Mouse (Mus musculus): Measurements from ENCODE around the gene Ccdc57. TPM values are rescaled to one million over a fixed set of nuclear protein-coding genes. Genes with fewer than 3 reads are reported as not detected.

Gene Ccdc57
- polyA plus RNA-seq, 1 experiment from 2014 or later = 1.3 TPM

- Histone ChIP-seq H3K4me3 (ENCODE audit: low read depth, low read length) (no peak overlapping the region), H3K9me3 (ENCODE audit: control insufficient read depth) (no peaks in the 10 kb centered on the region), H3K4me2 (replicated peaks; ENCODE audit: low read depth) (no peak overlapping the region), H3K27me3 (replicated peaks; ENCODE audit: control insufficient read depth, insufficient read depth, low read length) (no peaks in the 10 kb centered on the region), H3K9ac (ENCODE audit: low read depth, low read length) (no peak overlapping the region), H3K27ac (ENCODE audit: low read depth, low read length) (no peak overlapping the region), H3K4me1 (replicated peaks; ENCODE audit: control insufficient read depth, insufficient read depth, low read length) (no peaks in the 10 kb centered on the region), H3K36me3 (ENCODE audit: control insufficient read depth, insufficient read depth) (peaks cover 100% of the 10 kb centered on the region)
- WGBS = 95% methylated on average over 16 of the region's 16 CpGs
- ATAC-seq = no peak
- TF ChIP-seq CTCF (IDR thresholded peaks at IDR 0.05; ENCODE audit: low read depth) = no peak
Measured at GRCm38 (mm10) chr11:120812068-120812467, 120.6 kb downstream of the Ccdc57 start.

- no peaks in the 10 kb centered on the region for H3K27me3 ChIP-seq (replicated peaks; ENCODE audit: control insufficient read depth, insufficient read depth, low read length)
- no peak overlapping the region for H3K4me3 ChIP-seq (ENCODE audit: low read depth, low read length)
- H3K4me1 ChIP-seq (replicated peaks; ENCODE audit: control insufficient read depth, insufficient read depth, low read length) = 0 out of 2 replicates have a peak, but pooled peaks cover 3% of the 10 kb centered on the region
- no peak overlapping the region for H3K9ac ChIP-seq (ENCODE audit: low read depth, low read length)
- H3K4me2 ChIP-seq (replicated peaks; ENCODE audit: low read depth) = no peak overlapping the region
- no peak for TF ChIP-seq CTCF (IDR thresholded peaks at IDR 0.05; ENCODE audit: low read depth)
- no peaks in the 10 kb centered on the region for H3K9me3 ChIP-seq (ENCODE audit: control insufficient read depth)
- 80% methylated on average over 12 of the region's 12 CpGs for WGBS
- peaks cover 70% of the 10 kb centered on the region for H3K36me3 ChIP-seq (ENCODE audit: control insufficient read depth, insufficient read depth)
- H3K27ac ChIP-seq (ENCODE audit: low read depth, low read length) = no peak overlapping the region; the same call in 1 of the 2 replicates
- ATAC-seq = no peak
Measured at GRCm38 (mm10) chr11:120808010-120808409, 124.7 kb downstream of the Ccdc57 start.

GRCm38 (mm10) chr11:120805375-120806298 is 127.0 kb downstream of the Ccdc57 start:
- ATAC-seq = peak; percentile 83
- Histone ChIP-seq H3K4me3 (ENCODE audit: low read depth, low read length) (no peak overlapping the region), H3K9ac (ENCODE audit: low read depth, low read length) (no peak overlapping the region), H3K4me2 (replicated peaks; ENCODE audit: low read depth) (no peak overlapping the region), H3K36me3 (ENCODE audit: control insufficient read depth, insufficient read depth) (peaks cover 46% of the 10 kb centered on the region), H3K27ac (ENCODE audit: low read depth, low read length) (peak overlapping the region; percentile 3; the same call in 1 of the 2 replicates), H3K9me3 (ENCODE audit: control insufficient read depth) (no peaks in the 10 kb centered on the region), H3K4me1 (replicated peaks; ENCODE audit: control insufficient read depth, insufficient read depth, low read length) (0 out of 2 replicates have a peak, but pooled peaks cover 3% of the 10 kb centered on the region), H3K27me3 (replicated peaks; ENCODE audit: control insufficient read depth, insufficient read depth, low read length) (no peaks in the 10 kb centered on the region)
- WGBS = 60% methylated on average over 7 of the region's 7 CpGs
- TF ChIP-seq CTCF (IDR thresholded peaks at IDR 0.05; ENCODE audit: low read depth) = no peak

- no peak overlapping the region for H3K27ac ChIP-seq (ENCODE audit: low read depth, low read length)
- no peak overlapping the region for H3K4me2 ChIP-seq (replicated peaks; ENCODE audit: low read depth)
- no peaks in the 10 kb centered on the region for H3K9me3 ChIP-seq (ENCODE audit: control insufficient read depth)
- ATAC-seq = no peak
- no peak for TF ChIP-seq CTCF (IDR thresholded peaks at IDR 0.05; ENCODE audit: low read depth)
- H3K9ac ChIP-seq (ENCODE audit: low read depth, low read length) = no peak overlapping the region
- H3K36me3 ChIP-seq (ENCODE audit: control insufficient read depth, insufficient read depth) = peaks cover 37% of the 10 kb centered on the region
- 62% methylated on average over 4 of the region's 4 CpGs for WGBS
- H3K4me3 ChIP-seq (ENCODE audit: low read depth, low read length) = no peak overlapping the region
- no peaks in the 10 kb centered on the region for H3K27me3 ChIP-seq (replicated peaks; ENCODE audit: control insufficient read depth, insufficient read depth, low read length)
- H3K4me1 ChIP-seq (replicated peaks; ENCODE audit: control insufficient read depth, insufficient read depth, low read length) = 0 out of 2 replicates have a peak, but pooled peaks cover 3% of the 10 kb centered on the region
Measured at GRCm38 (mm10) chr11:120804769-120805168, 127.9 kb downstream of the Ccdc57 start.

- WGBS = 82% methylated on average over 7 of the region's 7 CpGs
- TF ChIP-seq CTCF (IDR thresholded peaks at IDR 0.05; ENCODE audit: low read depth) = no peak
- ATAC-seq = no peak
Measured at GRCm38 (mm10) chr11:120804274-120804673, 128.4 kb downstream of the Ccdc57 start.

GRCm38 (mm10) chr11:120800061-120800904 is 132.4 kb downstream of the Ccdc57 start:
- 11% methylated on average over 10 of the region's 10 CpGs for WGBS
- Histone ChIP-seq H3K27me3 (replicated peaks; ENCODE audit: control insufficient read depth, insufficient read depth, low read length) (no peaks in the 10 kb centered on the region), H3K36me3 (ENCODE audit: control insufficient read depth, insufficient read depth) (no peaks in the 10 kb centered on the region), H3K9me3 (ENCODE audit: control insufficient read depth) (no peaks in the 10 kb centered on the region), H3K27ac (ENCODE audit: low read depth, low read length) (no peak overlapping the region), H3K9ac (ENCODE audit: low read depth, low read length) (no peak overlapping the region), H3K4me3 (ENCODE audit: low read depth, low read length) (no peak overlapping the region), H3K4me1 (replicated peaks; ENCODE audit: control insufficient read depth, insufficient read depth, low read length) (peaks cover 6% of the 10 kb centered on the region; the same call in 1 of the 2 replicates), H3K4me2 (replicated peaks; ENCODE audit: low read depth) (0 out of 2 replicates have a peak overlapping the region, but pooled peaks have one; percentile 18)
- ATAC-seq = peak; percentile 48
- TF ChIP-seq CTCF (IDR thresholded peaks at IDR 0.05; ENCODE audit: low read depth) = peak; percentile 95

More at GRCm38 (mm10) chr11:120804274-120804673, 128.4 kb downstream of the Ccdc57 start:
- Histone ChIP-seq H3K27ac (ENCODE audit: low read depth, low read length) (no peak overlapping the region), H3K4me3 (ENCODE audit: low read depth, low read length) (no peak overlapping the region), H3K9me3 (ENCODE audit: control insufficient read depth) (no peaks in the 10 kb centered on the region), H3K4me2 (replicated peaks; ENCODE audit: low read depth) (no peak overlapping the region), H3K4me1 (replicated peaks; ENCODE audit: control insufficient read depth, insufficient read depth, low read length) (0 out of 2 replicates have a peak, but pooled peaks cover 3% of the 10 kb centered on the region), H3K36me3 (ENCODE audit: control insufficient read depth, insufficient read depth) (peaks cover 32% of the 10 kb centered on the region), H3K9ac (ENCODE audit: low read depth, low read length) (no peak overlapping the region), H3K27me3 (replicated peaks; ENCODE audit: control insufficient read depth, insufficient read depth, low read length) (no peaks in the 10 kb centered on the region)
